Mouse (Mus musculus): ENCODE measurements around the gene Olfr1126. TPM values are rescaled to one million over a fixed set of nuclear protein-coding genes. Genes with fewer than 3 reads are reported as not detected.

Gene Olfr1126
- polyA plus RNA-seq (2012; fragmentation: generic; extraction: Trizol): not detected
- long read RNA-seq, experiment 1: 0 reads
- long read RNA-seq, experiment 2: 0 reads

DNA sequence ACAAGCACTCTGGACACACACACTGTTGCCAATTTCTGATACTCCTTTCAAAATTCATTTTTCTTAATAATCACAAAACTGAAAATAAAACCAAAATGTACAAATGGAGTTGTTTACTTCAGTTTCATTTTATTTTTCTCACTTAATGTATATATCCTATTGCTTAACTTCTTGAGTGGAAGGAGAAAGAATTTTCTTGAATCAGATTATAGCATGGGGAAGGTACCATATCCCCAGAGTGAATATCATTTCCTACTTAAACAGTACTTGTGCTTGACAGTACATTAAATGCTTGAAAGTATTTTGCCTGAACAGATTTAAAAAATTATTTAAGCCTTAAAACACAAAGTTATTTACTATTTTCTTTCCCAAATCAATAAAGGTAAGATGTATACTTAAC lies at the start of gene Olfr1126:
Gene Olfr1126 (plus strand): TSS at position 301 of the 400 bp plus-strand sequence.
- H3K27me3 ChIP-seq (ENCODE audit: control insufficient read depth, insufficient read depth, insufficient read length): no peaks in the 10 kb centered on the region
- no peak within 1 kb of the TSS for H3K4me3 ChIP-seq (ENCODE audit: insufficient read depth, poor library complexity, severe bottlenecking)
- no peak within 1 kb of the TSS for H3ac ChIP-seq (ENCODE audit: control insufficient read depth, insufficient read length, low read depth)
- no peaks in the 10 kb centered on the region for H3K36me3 ChIP-seq (ENCODE audit: control insufficient read depth, insufficient read depth)
- H3K79me2 ChIP-seq (ENCODE audit: control insufficient read depth, insufficient read depth): no peaks in the 10 kb centered on the region
- no peaks in the 10 kb centered on the region for H3K79me3 ChIP-seq (ENCODE audit: low read depth)
- TF ChIP-seq FOSL1 (IDR thresholded peaks at IDR 0.05; ENCODE audit: insufficient read depth, low read length, poor library complexity, severe bottlenecking) (no peak), MYOD1 (IDR thresholded peaks at IDR 0.05; ENCODE audit: control insufficient read depth, insufficient read length, low read depth) (no peak), MYOG (IDR thresholded peaks at IDR 0.05; ENCODE audit: control insufficient read depth, extremely low read depth, insufficient read length) (no peak), MAX (IDR thresholded peaks at IDR 0.05) (no peak), CTCF (IDR thresholded peaks at IDR 0.05; ENCODE audit: control insufficient read depth, insufficient read depth, insufficient read length) (no peak), CEBPB (IDR thresholded peaks at IDR 0.05; ENCODE audit: low read depth) (no peak), USF1 (IDR thresholded peaks at IDR 0.05; ENCODE audit: low read depth) (no peak)

DNA sequence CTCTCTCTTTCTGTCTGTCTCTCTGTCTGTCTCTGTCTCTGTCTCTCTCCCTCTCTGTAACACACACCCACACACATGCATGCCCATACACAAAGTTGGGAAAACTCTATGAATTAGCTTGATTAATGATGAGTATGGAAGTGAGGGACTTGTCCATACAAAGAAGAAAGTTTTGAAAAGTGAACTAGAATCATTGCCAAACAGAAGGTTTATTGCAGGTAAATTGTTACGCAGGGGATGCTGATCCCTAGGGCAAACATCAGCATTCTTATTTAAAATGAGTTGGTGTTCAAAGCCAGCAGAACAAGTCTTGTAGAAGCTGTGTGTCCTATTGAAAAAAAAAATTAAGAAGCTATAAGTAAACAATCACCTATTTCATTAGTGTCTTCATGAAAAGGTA lies 37.4 kb upstream of the Olfr1126 start, which contains the start of gene Olfr1123:
Gene Olfr1123 (plus strand): TSS at position 301 of the 400 bp plus-strand sequence.
- Histone ChIP-seq H3K79me2 (ENCODE audit: control insufficient read depth, insufficient read depth) (no peaks in the 10 kb centered on the region), H3K4me3 (ENCODE audit: insufficient read depth, poor library complexity, severe bottlenecking) (no peak within 1 kb of the TSS), H3K27me3 (ENCODE audit: control insufficient read depth, insufficient read depth, insufficient read length) (no peaks in the 10 kb centered on the region), H3ac (ENCODE audit: control insufficient read depth, insufficient read length, low read depth) (no peak within 1 kb of the TSS), H3K79me3 (ENCODE audit: low read depth) (no peaks in the 10 kb centered on the region), H3K36me3 (ENCODE audit: control insufficient read depth, insufficient read depth) (no peaks in the 10 kb centered on the region)
- TF ChIP-seq MYOG (IDR thresholded peaks at IDR 0.05; ENCODE audit: control insufficient read depth, extremely low read depth, insufficient read length) (no peak), MAX (IDR thresholded peaks at IDR 0.05) (no peak), CEBPB (IDR thresholded peaks at IDR 0.05; ENCODE audit: low read depth) (no peak), FOSL1 (IDR thresholded peaks at IDR 0.05; ENCODE audit: insufficient read depth, low read length, poor library complexity, severe bottlenecking) (no peak), CTCF (IDR thresholded peaks at IDR 0.05; ENCODE audit: control insufficient read depth, insufficient read depth, insufficient read length) (no peak), USF1 (IDR thresholded peaks at IDR 0.05; ENCODE audit: low read depth) (no peak), MYOD1 (IDR thresholded peaks at IDR 0.05; ENCODE audit: control insufficient read depth, insufficient read length, low read depth) (no peak)

DNA sequence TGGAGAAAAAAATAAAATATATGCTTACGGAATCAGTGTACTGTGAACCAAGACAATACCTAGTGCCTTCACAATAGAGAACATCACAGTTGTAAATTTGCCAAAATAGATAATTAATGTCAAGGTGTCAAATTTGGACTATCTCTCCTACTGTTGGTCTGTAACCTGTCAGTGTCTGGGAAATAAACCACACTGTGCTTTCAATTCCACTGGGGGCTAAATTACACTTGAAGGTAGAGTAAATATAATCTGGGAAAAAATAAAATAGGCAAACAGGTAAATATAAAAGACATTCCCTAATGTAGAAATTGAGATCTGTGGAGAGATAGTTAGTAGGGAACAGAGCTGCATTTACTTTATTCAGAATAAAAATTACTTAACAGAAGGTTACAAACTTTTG lies 23.8 kb upstream of the Olfr1126 start, which contains the start of gene Olfr1124:
Gene Olfr1124 (plus strand): TSS at position 301 of the 400 bp plus-strand sequence.
- no peak within 1 kb of the TSS for H3ac ChIP-seq (ENCODE audit: control insufficient read depth, insufficient read length, low read depth)
- no peaks in the 10 kb centered on the region for H3K79me3 ChIP-seq (ENCODE audit: low read depth)
- H3K27me3 ChIP-seq (ENCODE audit: control insufficient read depth, insufficient read depth, insufficient read length): no peaks in the 10 kb centered on the region
- TF ChIP-seq FOSL1 (IDR thresholded peaks at IDR 0.05; ENCODE audit: insufficient read depth, low read length, poor library complexity, severe bottlenecking) (no peak), MYOD1 (IDR thresholded peaks at IDR 0.05; ENCODE audit: control insufficient read depth, insufficient read length, low read depth) (no peak)
- no peaks in the 10 kb centered on the region for H3K79me2 ChIP-seq (ENCODE audit: control insufficient read depth, insufficient read depth)
- no peaks in the 10 kb centered on the region for H3K36me3 ChIP-seq (ENCODE audit: control insufficient read depth, insufficient read depth)
- no peak within 1 kb of the TSS for H3K4me3 ChIP-seq (ENCODE audit: insufficient read depth, poor library complexity, severe bottlenecking)

DNA sequence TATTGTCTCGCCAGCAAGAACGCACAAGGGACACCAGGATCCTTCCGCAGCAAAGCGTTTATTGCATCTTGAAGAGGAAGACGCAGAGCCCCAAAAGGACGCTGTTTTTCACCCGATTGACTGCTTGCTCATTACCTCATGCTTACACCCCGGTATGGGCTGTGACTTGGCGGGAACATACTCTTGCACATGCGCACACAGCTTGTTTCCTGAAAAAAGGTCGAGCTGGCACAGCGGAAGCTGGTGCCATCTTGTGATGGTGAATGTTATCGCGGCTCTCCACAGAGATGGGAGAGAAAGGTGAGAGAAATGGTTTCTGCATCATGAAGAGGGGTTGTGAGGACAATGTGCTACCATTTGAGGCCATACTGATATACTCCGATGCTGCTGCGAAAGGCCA lies 16.0 kb upstream of the Olfr1126 start:
- H3K36me3 ChIP-seq (ENCODE audit: control insufficient read depth, insufficient read depth): no peaks in the 10 kb centered on the region
- H3ac ChIP-seq (ENCODE audit: control insufficient read depth, insufficient read length, low read depth): no peak overlapping the region
- H3K79me3 ChIP-seq (ENCODE audit: low read depth): no peaks in the 10 kb centered on the region
- H3K27me3 ChIP-seq (ENCODE audit: control insufficient read depth, insufficient read depth, insufficient read length): no peaks in the 10 kb centered on the region
- no peaks in the 10 kb centered on the region for H3K79me2 ChIP-seq (ENCODE audit: control insufficient read depth, insufficient read depth)
- TF ChIP-seq MAX (IDR thresholded peaks at IDR 0.05) (no peak), CEBPB (IDR thresholded peaks at IDR 0.05; ENCODE audit: low read depth) (no peak), CTCF (IDR thresholded peaks at IDR 0.05; ENCODE audit: control insufficient read depth, insufficient read depth, insufficient read length) (no peak), USF1 (IDR thresholded peaks at IDR 0.05; ENCODE audit: low read depth) (no peak), MYOG (IDR thresholded peaks at IDR 0.05; ENCODE audit: control insufficient read depth, extremely low read depth, insufficient read length) (no peak), FOSL1 (IDR thresholded peaks at IDR 0.05; ENCODE audit: insufficient read depth, low read length, poor library complexity, severe bottlenecking) (no peak), MYOD1 (IDR thresholded peaks at IDR 0.05; ENCODE audit: control insufficient read depth, insufficient read length, low read depth) (no peak)
- no peak overlapping the region for H3K4me3 ChIP-seq (ENCODE audit: insufficient read depth, poor library complexity, severe bottlenecking)

DNA sequence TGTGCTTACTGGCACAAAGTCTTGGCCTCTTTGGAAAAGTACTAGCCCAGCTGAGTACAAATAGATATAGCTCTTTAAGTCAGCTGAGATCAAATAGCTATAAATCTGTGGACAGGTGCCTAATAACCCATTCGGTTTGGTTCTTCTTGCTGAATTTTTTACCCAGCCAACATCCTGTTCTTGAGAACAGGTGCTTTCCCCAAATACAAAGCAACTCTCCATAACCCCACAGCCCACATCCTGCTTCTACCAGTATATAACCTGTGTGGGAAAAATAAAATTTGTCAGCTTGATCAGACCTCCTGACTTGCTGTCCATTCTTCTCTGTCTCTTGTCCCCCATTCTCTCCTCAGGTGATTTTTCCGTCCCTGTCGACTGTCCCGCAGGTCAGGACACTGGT lies 8.0 kb downstream of the Olfr1126 start:
- H3K79me2 ChIP-seq (ENCODE audit: control insufficient read depth, insufficient read depth): no peaks in the 10 kb centered on the region

DNA sequence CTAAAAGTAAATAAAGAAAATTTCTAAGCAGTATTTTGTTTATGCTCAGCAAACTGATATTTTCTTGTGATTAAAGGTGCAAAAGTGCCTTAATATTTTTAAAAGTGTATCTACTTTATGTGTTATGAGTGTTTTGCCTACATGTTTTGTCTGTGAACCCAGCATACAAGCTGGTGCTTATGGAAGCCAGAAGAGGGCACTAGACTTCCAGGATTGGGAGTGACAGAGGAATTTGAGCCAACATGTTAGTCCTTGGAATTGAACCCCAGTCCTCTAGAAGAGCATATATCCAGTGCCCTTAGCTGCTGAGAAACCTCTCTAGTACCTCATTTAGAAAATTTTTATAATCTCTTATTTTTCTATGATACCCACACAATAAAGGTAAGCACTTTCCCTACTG lies 26.4 kb downstream of the Olfr1126 start:
- Histone ChIP-seq H3K4me3 (ENCODE audit: insufficient read depth, poor library complexity, severe bottlenecking) (no peak overlapping the region), H3K36me3 (ENCODE audit: control insufficient read depth, insufficient read depth) (no peaks in the 10 kb centered on the region), H3K79me3 (ENCODE audit: low read depth) (no peaks in the 10 kb centered on the region), H3K79me2 (ENCODE audit: control insufficient read depth, insufficient read depth) (no peaks in the 10 kb centered on the region), H3K27me3 (ENCODE audit: control insufficient read depth, insufficient read depth, insufficient read length) (no peaks in the 10 kb centered on the region), H3ac (ENCODE audit: control insufficient read depth, insufficient read length, low read depth) (no peak overlapping the region)
- no peak for TF ChIP-seq MYOD1 (IDR thresholded peaks at IDR 0.05; ENCODE audit: control insufficient read depth, insufficient read length, low read depth)
- TF ChIP-seq CEBPB (IDR thresholded peaks at IDR 0.05; ENCODE audit: low read depth): no peak
- TF ChIP-seq FOSL1 (IDR thresholded peaks at IDR 0.05; ENCODE audit: insufficient read depth, low read length, poor library complexity, severe bottlenecking): no peak
- no peak for TF ChIP-seq USF1 (IDR thresholded peaks at IDR 0.05; ENCODE audit: low read depth)
- TF ChIP-seq MAX (IDR thresholded peaks at IDR 0.05): no peak
- TF ChIP-seq MYOG (IDR thresholded peaks at IDR 0.05; ENCODE audit: control insufficient read depth, extremely low read depth, insufficient read length): no peak
- no peak for TF ChIP-seq CTCF (IDR thresholded peaks at IDR 0.05; ENCODE audit: control insufficient read depth, insufficient read depth, insufficient read length)

More for the DNA sequence above, 8.0 kb downstream of the Olfr1126 start:
- no peaks in the 10 kb centered on the region for H3K27me3 ChIP-seq (ENCODE audit: control insufficient read depth, insufficient read depth, insufficient read length)
- no peak overlapping the region for H3ac ChIP-seq (ENCODE audit: control insufficient read depth, insufficient read length, low read depth)
- no peaks in the 10 kb centered on the region for H3K79me3 ChIP-seq (ENCODE audit: low read depth)
- TF ChIP-seq CEBPB (IDR thresholded peaks at IDR 0.05; ENCODE audit: low read depth) (no peak), MYOD1 (IDR thresholded peaks at IDR 0.05; ENCODE audit: control insufficient read depth, insufficient read length, low read depth) (no peak), MYOG (IDR thresholded peaks at IDR 0.05; ENCODE audit: control insufficient read depth, extremely low read depth, insufficient read length) (no peak), CTCF (IDR thresholded peaks at IDR 0.05; ENCODE audit: control insufficient read depth, insufficient read depth, insufficient read length) (no peak), FOSL1 (IDR thresholded peaks at IDR 0.05; ENCODE audit: insufficient read depth, low read length, poor library complexity, severe bottlenecking) (no peak), USF1 (IDR thresholded peaks at IDR 0.05; ENCODE audit: low read depth) (no peak), MAX (IDR thresholded peaks at IDR 0.05) (no peak)
- H3K4me3 ChIP-seq (ENCODE audit: insufficient read depth, poor library complexity, severe bottlenecking): no peak overlapping the region
- no peaks in the 10 kb centered on the region for H3K36me3 ChIP-seq (ENCODE audit: control insufficient read depth, insufficient read depth)
